9 mouse cellular contexts compared by ENCODE assay signal in genomic region chr9:36970651-36971050, GRCm38 (mm10).
DNase-seq lines count a peak whose midpoint lies in the region; ATAC-seq and TF ChIP-seq lines count a peak whose summit lies in the region.
"Had no signal": no experiment of that assay in that cellular context is flagged by ENCODE, and none has a peak within 500 bp of the region (broad histone marks: within the 10 kb centered on the region; RNA-seq: fewer than 3 reads in every experiment).

No protein-coding gene starts in this region.

- peak overlapping the region; percentile 25; the same call in 1 of the 2 replicates for H3K4me2 ChIP-seq in lung, embryonic 14.5 days
- H3K4me2 ChIP-seq: hindbrain, embryonic 15.5 days had no signal

- no peaks in the 10 kb centered on the region for H3K36me3 ChIP-seq in lung, embryonic 14.5 days (ENCODE audit: insufficient read depth)
- H3K36me3 ChIP-seq: hindbrain, embryonic 15.5 days had no signal

- no peaks in the 10 kb centered on the region; the same call in 1 of the 2 replicates for H3K4me1 ChIP-seq in lung, embryonic 14.5 days (ENCODE audit: insufficient read depth)

- H3K4me3 ChIP-seq in lung, embryonic 14.5 days (ENCODE audit: low read depth, low read length): no peak overlapping the region
- H3K4me3 ChIP-seq: hindbrain, embryonic 15.5 days had no signal

- peak; percentile 85 for ATAC-seq in common myeloid progenitor, adult 5-6 weeks (replicated peaks; ENCODE audit: low read depth, poor library complexity, severe bottlenecking)
- ATAC-seq in lung, embryonic 14.5 days (ENCODE audit: insufficient read depth): no peak; the same call in 1 of the 2 replicates

- H3K27me3 ChIP-seq in lung, embryonic 14.5 days (ENCODE audit: insufficient read depth, low read length): no peaks in the 10 kb centered on the region
- H3K27me3 ChIP-seq: hindbrain, embryonic 15.5 days had no signal

- WGBS in lung, embryonic 14.5 days: 11% methylated on average over 5 of the region's 5 CpGs

- H3K27ac ChIP-seq in lung, embryonic 14.5 days (ENCODE audit: low read depth): no peak overlapping the region
- H3K27ac ChIP-seq: hindbrain, embryonic 15.5 days had no signal

- peak; percentile 83 for TF ChIP-seq CTCF in lung, embryonic 14.5 days (IDR thresholded peaks at IDR 0.05; ENCODE audit: low read depth)

- no peak overlapping the region for H3K9ac ChIP-seq in lung, embryonic 14.5 days
- H3K9ac ChIP-seq: hindbrain, embryonic 15.5 days had no signal

- DNase-seq in CD4-positive helper T cell, adult 2 months (ENCODE audit: low read depth, low spot score): peak; percentile 62
- DNase-seq in R1 (ENCODE audit: low read depth, low spot score): peak; percentile 78
- peak; percentile 68 for DNase-seq in gastrocnemius, postnatal 25 days
- peak; percentile 82 to 92 for DNase-seq in kidney, postnatal 36 days
- DNase-seq in lung, embryonic 14.5 days: peak; percentile 95
- DNase-seq in right cerebral cortex, adult 2 months (ENCODE audit: low spot score in 2 of 2): peak; percentile 94 to 96
- DNase-seq in urinary bladder, postnatal 4 days (ENCODE audit: low spot score in 2 of 2): peak; percentile 60 to 86

- H3K9me3 ChIP-seq in lung, embryonic 14.5 days (ENCODE audit: low read depth, low read length): no peaks in the 10 kb centered on the region
- H3K9me3 ChIP-seq: hindbrain, embryonic 15.5 days had no signal
